Mouse (Mus musculus) hindbrain, embryonic 14.5 days (tissue): ENCODE measurements around the gene Ttll11. TPM values are rescaled to one million over a fixed set of nuclear protein-coding genes. Genes with fewer than 3 reads are reported as not detected.

Experiments
- polyA plus RNA-seq: library from polyadenylated mRNA; unstranded; fragments of >200 nt; fragmentation: Nextera tagmentation; extraction: Ambion mirVana; gene quantifications from 2 replicates; pipeline ENCODE4 v1.2.1, GENCODE M21; 2014

Ttll11 gene
- polyA plus RNA-seq, 1 experiment from 2014 or later = 6.6 TPM

Other genes with a start within 250 kb of the Ttll11 start
- 324 and 335 TPM in 2 replicates for gene Ndufa8, start 69.5 kb upstream of the Ttll11 start, polyA plus RNA-seq
- gene Morn5, start 69.5 kb upstream of the Ttll11 start, polyA plus RNA-seq = 3.1 and 4.2 TPM in 2 replicates
- 0.90 and 1.2 TPM in 2 replicates for gene Lhx6, start 125.5 kb upstream of the Ttll11 start, polyA plus RNA-seq
- gene Mrrf, start 156.5 kb upstream of the Ttll11 start, polyA plus RNA-seq = 30.8 and 33.3 TPM in 2 replicates
- gene Rbm18, start 156.9 kb upstream of the Ttll11 start, polyA plus RNA-seq = 130 and 137 TPM in 2 replicates